Mouse (Mus musculus) mature B cell (primary cell): ENCODE results near the gene Bbs10.

Experiments used
- in situ Hi-C: fragments of 300-500 bp; cut with MboI; formaldehyde crosslinking; loops from 2 replicates; pipeline ENCODE4 v1.14.3; 2019

Bbs10 gene

DNA sequence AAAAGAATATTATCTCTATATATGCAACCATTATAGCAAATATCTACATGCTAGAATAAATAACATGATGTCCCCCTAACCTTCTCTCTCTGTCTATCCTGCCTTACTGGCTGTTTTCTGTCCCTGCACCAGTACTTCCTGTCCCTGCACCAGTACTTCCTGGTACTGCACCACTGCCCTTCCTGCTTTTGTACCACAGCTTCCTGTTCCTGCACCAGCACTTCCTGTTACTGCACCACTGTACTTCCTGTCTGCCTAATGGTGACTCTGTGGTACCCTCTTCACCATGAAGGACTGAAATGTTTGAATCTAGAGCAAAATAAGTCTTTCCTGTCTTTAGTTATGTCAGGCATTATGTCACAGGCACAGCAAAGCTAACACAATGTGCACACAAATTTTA is 22.1 kb downstream of the Bbs10 start:
- in situ Hi-C loops = no loop called here

DNA sequence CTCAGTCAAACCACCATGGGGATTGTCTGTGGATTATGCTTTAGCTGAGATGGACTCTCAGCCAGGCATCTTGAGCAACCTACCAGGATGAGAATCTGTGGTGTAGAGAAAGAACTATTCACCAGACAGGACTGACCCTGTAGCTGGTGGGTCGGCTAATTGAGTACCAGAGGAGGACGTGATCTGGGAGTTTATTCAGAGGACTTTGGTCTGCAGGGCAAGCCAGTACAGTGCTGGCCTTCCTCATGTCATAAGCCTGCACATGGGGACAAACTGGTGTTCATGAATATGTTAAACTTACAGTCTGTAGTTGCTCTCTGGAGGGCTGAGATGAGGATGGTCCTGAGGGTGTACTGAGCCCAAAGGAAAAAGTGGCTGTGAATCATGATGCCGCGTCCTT is 29.5 kb downstream of the Bbs10 start:
- in situ Hi-C loops = no loop called here

DNA sequence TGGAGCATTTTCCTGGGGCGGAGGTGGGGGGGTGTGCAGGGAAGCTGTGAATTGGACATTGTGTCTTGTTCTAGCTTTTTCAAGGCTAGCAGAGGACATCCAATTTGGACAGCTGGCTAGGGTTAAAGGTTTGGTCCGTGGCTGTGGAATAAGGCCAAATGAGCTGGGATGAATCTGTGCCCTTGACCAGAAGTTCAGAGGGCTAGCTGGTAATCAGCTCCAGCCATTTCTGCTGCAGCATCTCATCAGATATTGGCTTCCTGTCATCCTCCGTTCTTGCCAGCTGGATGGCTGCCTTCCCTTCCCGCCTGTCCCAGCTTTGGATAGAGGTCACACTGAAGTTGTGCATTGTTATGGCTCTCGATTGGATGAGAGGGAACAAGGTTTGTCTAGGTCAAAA is 30.8 kb downstream of the Bbs10 start:
- in situ Hi-C loops = no loop called here

GRCm38 (mm10) chr10:111334902-111335301 is 36.4 kb downstream of the Bbs10 start:
- in situ Hi-C loops = no loop called here

- in situ Hi-C loops = no loop called here
Measured at GRCm38 (mm10) chr10:111335517-111336352, 37.3 kb downstream of the Bbs10 start.

DNA sequence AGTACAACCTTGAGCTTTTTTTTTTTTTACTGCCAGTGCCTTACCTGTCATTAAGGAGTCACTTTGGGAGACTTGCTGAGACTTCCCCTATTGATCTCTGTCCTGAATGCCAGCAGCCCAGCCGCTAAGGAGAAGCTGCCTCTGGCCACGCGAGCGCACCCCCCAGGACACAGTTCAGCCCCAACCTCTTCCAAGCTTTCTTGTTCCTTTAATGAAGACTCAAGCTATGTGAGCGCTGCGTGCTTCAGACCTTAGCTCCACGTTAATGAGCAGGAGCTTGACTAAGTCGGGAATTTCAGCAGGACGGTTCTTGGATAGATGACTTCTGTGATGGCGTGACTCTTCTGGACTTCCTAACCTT is 37.9 kb downstream of the Bbs10 start:
- in situ Hi-C loops = no loop called here

DNA sequence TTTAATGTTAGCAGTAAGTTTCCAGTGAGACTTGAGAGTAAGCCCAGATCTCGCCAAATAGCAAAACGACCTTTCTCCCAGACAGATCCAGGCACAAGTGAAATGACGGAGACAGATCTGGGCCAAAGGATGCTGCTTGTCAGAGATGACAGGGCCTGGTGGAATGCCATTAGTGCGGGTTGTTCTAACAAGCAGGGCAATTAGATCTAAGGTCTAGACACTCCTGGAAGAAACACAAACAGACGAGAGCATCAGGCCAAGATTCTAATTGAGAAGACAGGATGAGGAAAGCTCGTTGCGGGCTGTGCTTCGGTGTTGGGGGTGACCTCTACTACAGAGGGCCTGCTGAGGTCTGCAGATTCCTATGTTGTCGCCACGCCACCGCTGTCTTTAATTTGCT is 40.8 kb downstream of the Bbs10 start:
- in situ Hi-C loops = no loop called here

DNA sequence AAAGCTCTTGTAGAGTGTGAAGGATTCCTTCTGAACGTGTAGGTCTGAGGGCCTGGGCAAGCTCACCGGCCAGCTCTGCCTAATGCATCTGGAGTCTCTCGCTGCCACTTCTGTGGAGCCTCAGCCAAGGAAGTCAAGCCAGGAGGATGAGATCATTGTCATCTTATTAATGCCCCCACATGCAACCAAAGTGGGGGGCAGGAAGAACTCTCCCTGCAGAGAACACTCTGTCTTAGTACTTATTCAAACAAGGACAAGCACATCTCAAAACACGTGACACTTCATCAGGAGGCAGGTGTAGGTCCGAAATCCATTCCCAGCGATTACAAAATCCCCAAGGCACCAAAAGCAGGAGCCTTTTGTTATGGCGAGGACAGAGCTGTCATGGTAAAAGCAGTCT is 43.3 kb downstream of the Bbs10 start:
- in situ Hi-C loops = no loop called here

DNA sequence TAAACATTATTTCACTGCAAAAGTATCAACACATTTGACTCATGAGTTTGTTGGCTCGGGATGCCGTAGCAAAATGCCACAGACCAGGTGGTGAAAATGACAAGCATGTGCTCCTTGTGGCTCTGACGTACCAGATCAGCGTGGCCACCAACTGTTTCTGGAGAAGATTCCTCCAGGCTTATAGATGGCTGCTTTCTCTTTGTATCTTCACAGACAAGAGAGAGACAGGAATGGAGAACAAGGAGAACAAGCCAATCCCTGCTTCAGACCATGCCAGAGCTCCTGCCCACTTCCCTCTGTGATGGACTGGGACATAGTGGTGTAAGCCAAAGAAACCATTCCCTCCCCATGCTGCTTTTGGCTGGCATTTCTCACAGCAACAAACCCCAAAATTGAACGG is 45.1 kb downstream of the Bbs10 start:
- in situ Hi-C loops = no loop called here

DNA sequence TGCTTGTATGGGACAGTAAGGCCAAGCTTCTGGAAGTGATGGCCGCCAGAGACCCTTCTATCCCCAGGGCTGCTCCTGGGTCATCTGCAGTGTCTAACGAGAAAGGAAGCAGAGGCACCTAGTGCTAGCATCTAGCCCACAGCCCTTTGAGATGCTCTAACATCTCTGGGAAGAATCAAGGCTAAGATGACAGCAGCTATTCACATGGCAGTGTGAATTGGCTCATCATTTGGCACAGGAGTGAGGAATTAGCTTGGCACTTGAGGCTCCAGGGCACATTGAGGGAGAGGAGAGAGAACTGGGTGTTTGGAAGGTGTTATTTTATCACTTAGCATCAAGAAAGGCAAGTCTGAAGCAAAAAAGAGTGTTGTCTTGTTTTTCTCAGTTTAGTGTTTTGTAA is 49.8 kb downstream of the Bbs10 start:
- in situ Hi-C loops = no loop called here
